ENCODE assay signal across 8 mouse cellular contexts in genomic region chr12:37108390-37108738, GRCm38 (mm10). TPM values are rescaled to one million over a fixed set of nuclear protein-coding genes. Genes with fewer than 3 reads are reported as not detected.
DNase-seq lines count a peak whose midpoint lies in the region; ATAC-seq and TF ChIP-seq lines count a peak whose summit lies in the region.

TSS of gene Meox2 (plus strand) at chr12:37108540.

- no peak for ATAC-seq in liver, postnatal 0 days

- H3K27ac ChIP-seq in thymus, adult 2 months (ENCODE audit: control insufficient read depth, insufficient read depth, low read length): no peak within 1 kb of the TSS
- peak within 1 kb of the TSS; percentile 35 for H3K27ac ChIP-seq in hindbrain, embryonic 10.5 days
- no peak within 1 kb of the TSS for H3K27ac ChIP-seq in liver, postnatal 0 days (ENCODE audit: low read depth)
- H3K27ac ChIP-seq in olfactory bulb, adult 2 months (ENCODE audit: insufficient read depth, low read depth, low read length): no peak within 1 kb of the TSS

- H3K27me3 ChIP-seq in thymus, adult 2 months (ENCODE audit: control insufficient read depth, insufficient read depth, low read length): peaks cover 18% of the 10 kb centered on the region; the same call in 1 of the 2 replicates
- peaks cover 61% of the 10 kb centered on the region for H3K27me3 ChIP-seq in hindbrain, embryonic 10.5 days (ENCODE audit: insufficient read depth, poor library complexity, severe bottlenecking)
- H3K27me3 ChIP-seq in liver, postnatal 0 days (ENCODE audit: insufficient read depth, low read length): peaks cover 35% of the 10 kb centered on the region

- no peaks in the 10 kb centered on the region for H3K4me1 ChIP-seq in thymus, adult 2 months (replicated peaks; ENCODE audit: control insufficient read depth, insufficient read depth, low read length)
- peaks cover 18% of the 10 kb centered on the region for H3K4me1 ChIP-seq in hindbrain, embryonic 10.5 days (replicated peaks)
- peaks cover 7% of the 10 kb centered on the region; the same call in 1 of the 2 replicates for H3K4me1 ChIP-seq in liver, postnatal 0 days (ENCODE audit: insufficient read depth)
- H3K4me1 ChIP-seq in olfactory bulb, adult 2 months (ENCODE audit: control insufficient read depth, insufficient read depth, low read length): peaks cover 17% of the 10 kb centered on the region

- no peak for DNase-seq in thymus, adult 2 months
- DNase-seq in thymus, postnatal 36 days: no peak
- DNase-seq in forelimb bud, embryonic 11.5 days (ENCODE audit: low read depth, low spot score): peak; percentile 90
- DNase-seq in hindbrain, embryonic 10.5 days (ENCODE audit: low spot score): peak; percentile 75
- no peak for DNase-seq in liver, postnatal 0 days
- DNase-seq in adipocyte (ENCODE audit: low spot score): no peak
- DNase-seq in spleen, adult 18-20 months: no peak

- no peaks in the 10 kb centered on the region for H3K36me3 ChIP-seq in thymus, adult 2 months (ENCODE audit: control insufficient read depth, insufficient read depth, low read length)
- H3K36me3 ChIP-seq in hindbrain, embryonic 10.5 days: no peaks in the 10 kb centered on the region
- no peaks in the 10 kb centered on the region for H3K36me3 ChIP-seq in liver, postnatal 0 days (replicated peaks; ENCODE audit: insufficient read depth, low read length)

- peak within 1 kb of the TSS; percentile 6; the same call in 1 of the 2 replicates for H3K4me3 ChIP-seq in thymus, adult 2 months (ENCODE audit: control insufficient read depth, insufficient read depth, low read length)
- peak within 1 kb of the TSS; percentile 60 for H3K4me3 ChIP-seq in hindbrain, embryonic 10.5 days
- H3K4me3 ChIP-seq in liver, postnatal 0 days (ENCODE audit: low read depth, low read length): peak within 1 kb of the TSS; percentile 35
- peak within 1 kb of the TSS; percentile 39 for H3K4me3 ChIP-seq in olfactory bulb, adult 2 months (ENCODE audit: insufficient read depth, low read depth, low read length)

- TF ChIP-seq POLR2A in thymus, adult 2 months (IDR thresholded peaks at IDR 0.05; ENCODE audit: control insufficient read depth, extremely low read depth, insufficient read depth, low read length, poor library complexity): no peak
- TF ChIP-seq POLR2A in olfactory bulb, adult 2 months (IDR thresholded peaks at IDR 0.05; ENCODE audit: insufficient read depth, low read depth, low read length): no peak

- H3K9ac ChIP-seq in liver, postnatal 0 days (replicated peaks): no peak within 1 kb of the TSS

- peak within 1 kb of the TSS; percentile 64 for H3K4me2 ChIP-seq in liver, postnatal 0 days (ENCODE audit: low read depth, low read length)

- TF ChIP-seq EP300 in liver, postnatal 0 days (IDR thresholded peaks at IDR 0.05; ENCODE audit: low read depth): no peak

- TF ChIP-seq CTCF in thymus, adult 2 months (IDR thresholded peaks at IDR 0.05; ENCODE audit: borderline replicate concordance, control insufficient read depth, extremely low read depth, insufficient read depth, low read length, poor library complexity): no peak
- TF ChIP-seq CTCF in liver, postnatal 0 days (IDR thresholded peaks at IDR 0.05; ENCODE audit: low read depth): no peak
- TF ChIP-seq CTCF in olfactory bulb, adult 2 months (IDR thresholded peaks at IDR 0.05; ENCODE audit: insufficient read depth, low read depth, low read length): no peak

- H3K9me3 ChIP-seq in hindbrain, embryonic 10.5 days: no peaks in the 10 kb centered on the region
- H3K9me3 ChIP-seq in liver, postnatal 0 days (ENCODE audit: low read length): no peaks in the 10 kb centered on the region

- 1% methylated on average over 12 of the region's 12 CpGs for WGBS in thymus, adult 2 months
- WGBS in hindbrain, embryonic 10.5 days: 0% methylated on average over 12 of the region's 12 CpGs
- WGBS in liver, postnatal 0 days (ENCODE audit: insufficient replicate concordance): under 1% methylated on average over 12 of the region's 12 CpGs
- 2% methylated on average over 12 of the region's 12 CpGs for WGBS in olfactory bulb, adult 2 months

RNA-seq across cellular contexts. Expression of gene Meox2, which starts in this region (rescaled TPM):
- 1.7 and 3.0 TPM in 2 replicates for polyA plus RNA-seq in thymus, adult 2 months (2012; rRNA removed)
- polyA plus RNA-seq in hindbrain, embryonic 10.5 days (2016; fragmentation: Nextera tagmentation; extraction: Ambion mirVana): 0.82 and 1.6 TPM in 2 replicates
- polyA plus RNA-seq in liver, postnatal 0 days (2015; fragmentation: Nextera tagmentation; extraction: Ambion mirVana): 0.05 and 0.17 TPM in 2 replicates
- not detected in 2 replicates for polyA plus RNA-seq in olfactory bulb, adult 2 months (2012; ENCODE audit: insufficient read depth, insufficient read length, low replicate concordance, missing spikeins)

Comparison
In these comparisons a context has a peak if more than half of its experiments do, and no peak if none do; other contexts are left out.
1. DNase-seq: peak in forelimb bud, embryonic 11.5 days (single experiment) and hindbrain, embryonic 10.5 days (single experiment); none in thymus, adult 2 months (single experiment), thymus, postnatal 36 days (0 of 2), liver, postnatal 0 days (single experiment), adipocyte (single experiment) and spleen, adult 18-20 months (0 of 2).
2. H3K4me3 ChIP-seq: peak in every context shown above with its lines; median percentile 60 in hindbrain, embryonic 10.5 days; 39 in olfactory bulb, adult 2 months; 35 in liver, postnatal 0 days; 6 in thymus, adult 2 months.